Mouse (Mus musculus) lung, embryonic 15.5 days (tissue): Measurements from ENCODE around the gene 5730596B20Rik. TPM values are rescaled to one million over a fixed set of nuclear protein-coding genes. Genes with fewer than 3 reads are reported as not detected.

Experiments used
- ATAC-seq: fragments of 200-750 bp; cut with Nextera tagmentation; 2 replicates; pipeline ENCODE4 v1.8.0; 2017; ENCODE audit warnings: moderate number of reproducible peaks, borderline replicate concordance; ENCODE audit not compliant: low FRiP score, low TSS enrichment; ENCODE audit errors: extremely low read depth
- H3K27ac ChIP-seq: fragments of 300-500 bp; sonication (generic); 2 replicates; pipeline ENCODE4 v1.5.1; 2015; ENCODE audit warnings: moderate library complexity, mild to moderate bottlenecking, inconsistent platforms
- H3K27me3 ChIP-seq: fragments of 300-500 bp; sonication (generic); 2 replicates; pipeline ENCODE4 v1.6.1; 2015; ENCODE audit warnings: inconsistent platforms
- H3K36me3 ChIP-seq: fragments of 300-500 bp; sonication (generic); 2 replicates; pipeline ENCODE4 v1.6.1; 2015; ENCODE audit warnings: inconsistent platforms
- H3K4me1 ChIP-seq: fragments of 300-500 bp; sonication (generic); 2 replicates; pipeline ENCODE4 v1.6.1; 2015; ENCODE audit warnings: inconsistent platforms
- H3K4me2 ChIP-seq: fragments of 300-500 bp; sonication (generic); 2 replicates; pipeline ENCODE4 v1.6.1; 2015; ENCODE audit warnings: inconsistent platforms, mild to moderate bottlenecking, moderate library complexity
- H3K4me3 ChIP-seq: fragments of 300-500 bp; sonication (generic); 2 replicates; pipeline ENCODE4 v1.5.1; 2015; ENCODE audit warnings: mild to moderate bottlenecking, inconsistent platforms
- H3K9ac ChIP-seq: fragments of 300-500 bp; sonication (generic); 2 replicates; pipeline ENCODE4 v1.6.1; 2015; ENCODE audit warnings: inconsistent platforms
- H3K9me3 ChIP-seq: fragments of 300-500 bp; sonication (generic); 2 replicates; pipeline ENCODE4 v1.6.1; 2016; ENCODE audit warnings: inconsistent platforms
- WGBS: fragments of 180-500 bp; shearing (Covaris S2); methylation state at CpG from one replicate; pipeline ENCODE4 v1.1.7; 2015; 5-methylcytosine and 5-hydroxymethylcytosine counted together
- polyA plus RNA-seq: library from polyadenylated mRNA; unstranded; fragments of >200 nt; fragmentation: Nextera tagmentation; extraction: Ambion mirVana; gene quantifications from 2 replicates; pipeline ENCODE4 v1.2.1, GENCODE M21; 2015

The 5730596B20Rik gene
- polyA plus RNA-seq, 1 experiment from 2014 or later, result 2.1 TPM

GRCm38 (mm10) chr6:52190906-52191810 is 13.9 kb downstream of the 5730596B20Rik start, which contains the start of gene Hoxa4:
Gene Hoxa4, minus strand, starts transcription at chr6:52191753.
- Histone ChIP-seq H3K4me2 (peak within 1 kb of the TSS; percentile 55), H3K9me3 (no peaks in the 10 kb centered on the region), H3K9ac (peak within 1 kb of the TSS; percentile 87), H3K27ac (peak within 1 kb of the TSS; percentile 97), H3K4me3 (peak within 1 kb of the TSS; percentile 62), H3K36me3 (no peaks in the 10 kb centered on the region), H3K4me1 (peaks cover 61% of the 10 kb centered on the region), H3K27me3 (peaks cover 80% of the 10 kb centered on the region)
- WGBS, result 1% methylated on average over 79 of the region's 102 CpGs
- no peak for ATAC-seq

- Histone ChIP-seq H3K27me3 (peaks cover 80% of the 10 kb centered on the region), H3K4me3 (peak overlapping the region; percentile 62), H3K4me1 (peaks cover 66% of the 10 kb centered on the region), H3K4me2 (peak overlapping the region; percentile 55), H3K9ac (peak overlapping the region; percentile 26), H3K27ac (peak overlapping the region; percentile 62), H3K9me3 (no peaks in the 10 kb centered on the region), H3K36me3 (no peaks in the 10 kb centered on the region)
- under 1% methylated on average over 38 of the region's 55 CpGs for WGBS
- peak; percentile 70 for ATAC-seq
These were observed 14.7 kb downstream of the 5730596B20Rik start for GRCm38 (mm10) chr6:52191860-52192550.

GRCm38 (mm10) chr6:52194690-52195089 is 17.4 kb downstream of the 5730596B20Rik start:
- 5% methylated on average over 10 of the region's 10 CpGs for WGBS
- H3K27me3 ChIP-seq, result peaks cover 79% of the 10 kb centered on the region
- peak overlapping the region; percentile 23 for H3K4me2 ChIP-seq
- no peak overlapping the region for H3K9ac ChIP-seq
- no peaks in the 10 kb centered on the region for H3K9me3 ChIP-seq
- H3K27ac ChIP-seq, result peak overlapping the region; percentile 59
- H3K4me3 ChIP-seq, result no peak overlapping the region
- H3K4me1 ChIP-seq, result peaks cover 52% of the 10 kb centered on the region
- ATAC-seq, result no peak
- no peaks in the 10 kb centered on the region for H3K36me3 ChIP-seq

- Histone ChIP-seq H3K4me1 (peaks cover 46% of the 10 kb centered on the region), H3K27ac (peak overlapping the region; percentile 82), H3K9ac (peak overlapping the region; percentile 4; the same call in 1 of the 2 replicates), H3K4me2 (peak overlapping the region; percentile 66), H3K9me3 (no peaks in the 10 kb centered on the region), H3K27me3 (peaks cover 79% of the 10 kb centered on the region), H3K36me3 (no peaks in the 10 kb centered on the region), H3K4me3 (0 out of 2 replicates have a peak overlapping the region, but pooled peaks have one; percentile 1)
- WGBS, result 8% methylated on average over 9 of the region's 9 CpGs
- no peak for ATAC-seq
These were observed 19.5 kb downstream of the 5730596B20Rik start for GRCm38 (mm10) chr6:52196811-52197210.

GRCm38 (mm10) chr6:52197271-52197670 is 20.0 kb downstream of the 5730596B20Rik start:
- no peaks in the 10 kb centered on the region for H3K36me3 ChIP-seq
- peaks cover 81% of the 10 kb centered on the region for H3K27me3 ChIP-seq
- peak overlapping the region; percentile 82 for H3K27ac ChIP-seq
- ATAC-seq, result peak; percentile 84
- no peaks in the 10 kb centered on the region for H3K9me3 ChIP-seq
- H3K4me2 ChIP-seq, result peak overlapping the region; percentile 66
- 0 out of 2 replicates have a peak overlapping the region, but pooled peaks have one; percentile 1 for H3K4me3 ChIP-seq
- 4% methylated on average over 10 of the region's 10 CpGs for whole genome bisulfite sequencing
- H3K9ac ChIP-seq, result peak overlapping the region; percentile 4; the same call in 1 of the 2 replicates
- H3K4me1 ChIP-seq, result peaks cover 46% of the 10 kb centered on the region

GRCm38 (mm10) chr6:52200073-52200750 is 22.9 kb downstream of the 5730596B20Rik start:
- Histone ChIP-seq H3K4me1 (peaks cover 27% of the 10 kb centered on the region), H3K36me3 (no peaks in the 10 kb centered on the region), H3K27me3 (peaks cover 89% of the 10 kb centered on the region), H3K9me3 (no peaks in the 10 kb centered on the region), H3K9ac (peak overlapping the region; percentile 97), H3K4me3 (peak overlapping the region; percentile 74), H3K4me2 (peak overlapping the region; percentile 66), H3K27ac (peak overlapping the region; percentile 86)
- 5% methylated on average over 30 of the region's 30 CpGs for WGBS
- no peak for ATAC-seq

- H3K4me3 ChIP-seq, result peak overlapping the region; percentile 74
- no peaks in the 10 kb centered on the region for H3K9me3 ChIP-seq
- H3K4me2 ChIP-seq, result peak overlapping the region; percentile 66
- no peaks in the 10 kb centered on the region for H3K36me3 ChIP-seq
- no peak for ATAC-seq
- WGBS, result 13% methylated on average over 10 of the region's 10 CpGs
- H3K9ac ChIP-seq, result peak overlapping the region; percentile 97
- peak overlapping the region; percentile 86 for H3K27ac ChIP-seq
- peaks cover 91% of the 10 kb centered on the region for H3K27me3 ChIP-seq
- H3K4me1 ChIP-seq, result peaks cover 23% of the 10 kb centered on the region
These were observed 23.5 kb downstream of the 5730596B20Rik start for GRCm38 (mm10) chr6:52200751-52201250.

- Histone ChIP-seq H3K27ac (peak overlapping the region; percentile 86), H3K4me1 (peaks cover 19% of the 10 kb centered on the region), H3K4me2 (peak overlapping the region; percentile 66), H3K4me3 (peak overlapping the region; percentile 74), H3K9ac (peak overlapping the region; percentile 97), H3K36me3 (no peaks in the 10 kb centered on the region), H3K9me3 (no peaks in the 10 kb centered on the region), H3K27me3 (peaks cover 91% of the 10 kb centered on the region)
- ATAC-seq, result no peak
- WGBS, result 11% methylated on average over 1 of the region's 1 CpGs
These were observed 24.0 kb downstream of the 5730596B20Rik start for GRCm38 (mm10) chr6:52201269-52201668.

GRCm38 (mm10) chr6:52202362-52203120 is 25.2 kb downstream of the 5730596B20Rik start:
- Histone ChIP-seq H3K36me3 (no peaks in the 10 kb centered on the region), H3K4me3 (peak overlapping the region; percentile 74), H3K9ac (peak overlapping the region; percentile 97), H3K9me3 (no peaks in the 10 kb centered on the region), H3K27ac (peak overlapping the region; percentile 91), H3K27me3 (peaks cover 90% of the 10 kb centered on the region), H3K4me1 (peaks cover 10% of the 10 kb centered on the region; the same call in 1 of the 2 replicates), H3K4me2 (peak overlapping the region; percentile 66)
- 5% methylated on average over 22 of the region's 22 CpGs for whole genome bisulfite sequencing
- ATAC-seq, result no peak

GRCm38 (mm10) chr6:52203121-52203370 is 25.7 kb downstream of the 5730596B20Rik start:
- Histone ChIP-seq H3K27me3 (peaks cover 89% of the 10 kb centered on the region), H3K9me3 (no peaks in the 10 kb centered on the region), H3K4me3 (peak overlapping the region; percentile 74), H3K9ac (peak overlapping the region; percentile 97), H3K4me2 (peak overlapping the region; percentile 66), H3K4me1 (peaks cover 9% of the 10 kb centered on the region; the same call in 1 of the 2 replicates), H3K27ac (peak overlapping the region; percentile 91), H3K36me3 (no peaks in the 10 kb centered on the region)
- WGBS, result under 1% methylated on average over 10 of the region's 10 CpGs
- no peak for ATAC-seq
